Mouse (Mus musculus) retina, postnatal 1 day (tissue): ENCODE results near the gene Nacad.

Source experiments
- DNase-seq: peaks from one replicate; pipeline ENCODE4 v3.0.0-alpha.2; 2012

Gene Nacad

GRCm38 (mm10) chr11:6603224-6603623, 2.6 kb downstream of the Nacad start:
- DNase-seq: no peak

GRCm38 (mm10) chr11:6602662-6603061, 3.2 kb downstream of the Nacad start:
- no peak for DNase-seq

GRCm38 (mm10) chr11:6601649-6602480, 4.0 kb downstream of the Nacad start:
- DNase-seq: no peak

GRCm38 (mm10) chr11:6600284-6600944, 5.4 kb downstream of the Nacad start:
- no peak for DNase-seq

GRCm38 (mm10) chr11:6599831-6600230, 6.0 kb downstream of the Nacad start:
- no peak for DNase-seq

GRCm38 (mm10) chr11:6599011-6599681, 6.7 kb downstream of the Nacad start:
- peak; percentile 74 for DNase-seq

GRCm38 (mm10) chr11:6598191-6598889, 7.5 kb downstream of the Nacad start:
- no peak for DNase-seq

GRCm38 (mm10) chr11:6597523-6597922, 8.3 kb downstream of the Nacad start:
- peak; percentile 45 for DNase-seq

GRCm38 (mm10) chr11:6596616-6597015, 9.2 kb downstream of the Nacad start:
- DNase-seq: no peak

GRCm38 (mm10) chr11:6596205-6596604, 9.6 kb downstream of the Nacad start:
- DNase-seq: no peak

- DNase-seq: no peak
Observed at GRCm38 (mm10) chr11:6595339-6595738, 10.5 kb downstream of the Nacad start.

GRCm38 (mm10) chr11:6594845-6595244, 11.0 kb downstream of the Nacad start:
- no peak for DNase-seq

GRCm38 (mm10) chr11:6593406-6593805, 12.4 kb downstream of the Nacad start:
- no peak for DNase-seq

- DNase-seq: no peak
Observed at GRCm38 (mm10) chr11:6590933-6591675, 14.7 kb downstream of the Nacad start.

GRCm38 (mm10) chr11:6589838-6590237, 16.0 kb downstream of the Nacad start:
- no peak for DNase-seq

GRCm38 (mm10) chr11:6588295-6588694, 17.6 kb downstream of the Nacad start:
- no peak for DNase-seq

GRCm38 (mm10) chr11:6587249-6587940, 18.5 kb downstream of the Nacad start:
- no peak for DNase-seq

GRCm38 (mm10) chr11:6586660-6587059, 19.2 kb downstream of the Nacad start:
- no peak for DNase-seq

GRCm38 (mm10) chr11:6585748-6586147, 20.1 kb downstream of the Nacad start:
- DNase-seq: no peak

- no peak for DNase-seq
Observed at GRCm38 (mm10) chr11:6581560-6581959, 24.3 kb downstream of the Nacad start.

- peak; percentile 90 for DNase-seq
Observed at GRCm38 (mm10) chr11:6580065-6580750, 25.6 kb downstream of the Nacad start.
